Mouse (Mus musculus): ENCODE results near the gene Mpc2.

DNA sequence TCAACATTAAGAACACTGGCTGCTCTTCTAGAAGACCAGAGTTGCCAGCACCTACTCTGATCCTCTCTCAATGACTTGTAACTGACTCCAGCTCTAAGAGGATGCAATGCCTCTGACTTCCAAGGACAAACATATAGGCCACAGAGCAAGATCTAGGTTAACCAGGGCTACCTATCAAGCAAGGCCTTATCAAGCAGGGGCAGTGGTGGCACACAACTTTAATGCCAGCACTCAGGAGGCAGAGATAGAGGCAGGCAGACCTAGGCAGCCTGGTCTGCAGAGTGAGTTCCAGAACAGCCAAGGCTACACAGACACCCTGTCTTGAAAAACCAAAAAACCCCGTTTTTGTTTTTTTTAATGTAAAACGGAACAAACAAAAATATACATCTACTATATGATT, 34.2 kb upstream of the Mpc2 start:
- no peak for TF ChIP-seq CTCF (IDR thresholded peaks at IDR 0.05; ENCODE audit: extremely low read depth, insufficient read length, insufficient replicate concordance, low read depth, low read length)
- no peak for TF ChIP-seq POLR2A (IDR thresholded peaks at IDR 0.05; ENCODE audit: low read depth, low read length)
